Mouse (Mus musculus) heart, postnatal 36 days (tissue): ENCODE data around the gene Nubpl. TPM values are rescaled to one million over a fixed set of nuclear protein-coding genes. Genes with fewer than 3 reads are reported as not detected.
"Not testable (repeated sequence)": the region's sequence is repeated elsewhere in the genome, so short reads cannot be mapped to it uniquely, and the experiment has no call there.

Source experiments
- DNase-seq, 2 experiments: peaks; one replicate each; pipeline ENCODE4 v3.0.0; 2021 to 2022
- intact Hi-C: fragments of 180-260 bp; cut with DNase I; formaldehyde crosslinking; loops from one replicate; pipeline ENCODE4 v1.15.1; 2025
- total RNA-seq, 2 experiments: library from RNA; stranded (reverse); gene quantifications; 2 replicates each; pipeline ENCODE4 v1.2.3; 2021

The Nubpl gene
- total RNA-seq, 2 experiments from 2014 or later, result 8.4 to 9.9 TPM

DNA sequence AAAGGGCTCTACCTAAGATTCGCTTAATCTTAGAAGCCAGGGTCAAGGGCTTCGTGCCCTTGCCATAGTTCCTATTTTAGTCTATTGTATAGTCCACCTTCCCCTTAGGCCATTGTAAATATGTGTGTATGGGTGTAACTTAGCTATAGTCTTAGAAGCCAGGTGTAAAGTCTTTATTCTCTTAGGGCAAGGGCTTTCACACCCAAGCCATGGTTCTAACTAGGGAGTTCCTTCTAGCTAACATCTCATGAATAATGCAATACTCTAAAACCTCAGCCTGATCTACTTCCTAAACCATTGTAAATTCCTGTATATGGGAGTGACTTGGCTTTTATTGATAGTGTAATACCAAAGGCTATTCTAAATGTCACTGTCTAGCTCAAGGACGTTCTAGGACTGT lies 134.4 kb downstream of the Nubpl start:
- intact Hi-C loops, DNase-seq: not testable (repeated sequence)

DNA sequence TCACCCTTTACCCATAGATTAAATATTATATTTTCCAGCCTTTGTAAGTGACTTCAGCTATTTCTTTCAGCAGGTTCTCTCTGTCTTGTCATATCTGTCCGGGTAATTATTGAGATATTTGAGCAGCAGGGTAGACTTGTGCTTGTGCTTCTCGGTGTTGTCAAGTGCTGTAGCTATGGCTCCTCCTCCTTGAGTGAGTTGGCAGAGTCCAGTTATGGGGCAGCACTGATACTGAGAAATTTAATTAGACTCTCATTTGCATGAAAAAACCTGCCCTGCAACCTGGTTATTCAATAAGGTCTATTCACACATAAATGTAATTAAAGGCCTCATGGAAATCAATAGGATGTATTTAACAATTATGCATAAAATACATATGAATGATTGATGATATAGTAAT lies 145.2 kb downstream of the Nubpl start:
- intact Hi-C loops, result no loop called here
- DNase-seq, result no peak

DNA sequence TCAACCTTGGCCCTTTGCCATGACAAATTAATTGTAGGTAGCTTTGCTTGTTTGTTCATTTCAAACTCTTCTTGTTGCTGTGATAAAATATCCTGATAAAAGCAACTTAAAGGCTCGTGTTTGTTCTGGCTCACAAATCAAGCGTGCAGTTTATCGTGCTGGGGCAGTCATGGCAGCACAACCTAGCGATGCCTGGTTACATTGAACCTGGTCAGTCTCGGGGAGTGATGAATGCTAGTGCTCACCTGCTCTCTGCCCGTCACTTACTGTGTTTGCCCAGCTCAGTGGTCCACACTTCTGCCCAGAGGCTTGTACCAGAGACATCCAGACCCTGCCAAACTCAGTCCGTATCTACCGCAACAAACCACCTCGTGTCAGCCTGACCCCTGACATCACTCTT lies 149.9 kb downstream of the Nubpl start:
- DNase-seq, result no peak
- intact Hi-C loops, result no loop called here

DNA sequence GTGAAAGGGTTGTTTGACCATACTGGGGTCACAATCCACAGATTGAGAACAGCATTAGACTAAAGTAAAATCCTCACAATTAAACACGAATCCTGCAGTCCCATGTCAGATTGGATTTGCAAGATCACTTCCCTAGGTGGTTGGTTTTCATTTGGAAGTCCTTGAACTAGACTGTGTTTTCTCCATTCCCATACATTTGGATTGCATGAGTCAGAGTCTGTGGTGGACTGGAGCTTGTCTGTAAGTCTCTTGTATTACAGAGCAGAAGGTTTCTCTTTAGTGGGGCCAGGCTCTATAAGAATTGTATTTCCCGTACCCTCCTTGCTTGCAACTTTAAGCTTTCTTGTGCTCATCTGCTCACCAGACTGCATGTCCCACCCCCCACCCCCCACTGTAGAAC lies 151.0 kb downstream of the Nubpl start:
- DNase-seq, result no peak
- intact Hi-C loops, result no loop called here

DNA sequence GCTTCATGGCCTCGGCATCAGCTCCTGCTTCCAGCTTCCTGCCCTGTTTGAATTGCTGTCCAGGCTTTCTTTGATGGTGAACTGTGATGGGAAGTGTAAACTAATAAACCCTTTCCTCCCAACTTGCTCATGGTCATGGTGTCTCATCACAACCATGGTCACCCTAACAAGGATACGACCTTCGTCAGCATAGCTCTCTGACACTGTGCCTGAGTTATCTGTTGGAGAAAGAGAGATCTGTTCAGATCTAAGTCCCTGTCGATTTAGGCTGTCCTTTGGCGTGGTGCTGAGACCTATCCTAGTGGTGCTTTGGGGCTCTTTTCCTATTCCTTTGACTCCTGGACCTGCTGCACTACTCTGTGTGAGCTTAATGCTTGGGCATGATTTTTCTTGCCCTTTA lies 156.6 kb downstream of the Nubpl start:
- DNase-seq, result no peak
- intact Hi-C loops, result no loop called here

DNA sequence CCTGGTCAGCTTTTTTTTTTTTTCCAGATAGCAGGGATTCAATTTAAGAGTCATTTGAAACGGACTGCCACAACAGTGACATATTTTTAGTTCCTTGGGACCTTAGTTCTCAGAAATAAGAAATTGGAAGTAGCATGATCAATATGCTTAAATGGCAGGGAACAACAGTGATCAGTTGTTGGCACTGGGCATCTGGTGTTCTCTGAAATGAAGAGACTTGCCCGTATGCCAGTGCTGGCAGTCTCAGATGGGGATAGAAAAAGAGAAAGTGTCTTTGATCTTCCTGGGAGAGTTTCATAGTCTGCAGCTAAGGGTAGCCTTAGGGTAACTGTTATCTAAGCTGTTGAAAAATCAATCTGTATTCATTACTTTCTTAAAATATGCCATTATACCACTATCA lies 170.6 kb downstream of the Nubpl start:
- DNase-seq, result no peak
- intact Hi-C loops, result no loop called here

DNA sequence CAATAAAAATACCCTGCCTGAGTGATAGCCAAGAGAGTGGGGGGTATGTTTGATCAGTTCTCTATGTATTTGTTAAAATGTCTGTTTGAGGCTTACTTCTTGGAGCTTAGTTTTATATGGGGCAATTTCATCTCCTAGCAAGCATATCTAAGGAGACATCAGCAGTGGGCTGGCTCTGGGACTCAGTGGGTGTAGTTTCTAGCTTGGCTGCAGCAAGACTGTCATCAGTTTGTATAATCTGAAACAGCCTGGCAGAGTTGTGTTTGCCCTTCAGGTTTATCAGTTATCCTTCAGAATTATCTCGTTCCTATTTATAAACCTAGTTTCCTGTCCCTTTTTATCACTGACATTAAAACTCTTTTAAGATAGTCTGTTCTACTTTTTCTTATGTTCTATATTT lies 175.3 kb downstream of the Nubpl start:
- intact Hi-C loops, result no loop called here
- DNase-seq, result no peak

DNA sequence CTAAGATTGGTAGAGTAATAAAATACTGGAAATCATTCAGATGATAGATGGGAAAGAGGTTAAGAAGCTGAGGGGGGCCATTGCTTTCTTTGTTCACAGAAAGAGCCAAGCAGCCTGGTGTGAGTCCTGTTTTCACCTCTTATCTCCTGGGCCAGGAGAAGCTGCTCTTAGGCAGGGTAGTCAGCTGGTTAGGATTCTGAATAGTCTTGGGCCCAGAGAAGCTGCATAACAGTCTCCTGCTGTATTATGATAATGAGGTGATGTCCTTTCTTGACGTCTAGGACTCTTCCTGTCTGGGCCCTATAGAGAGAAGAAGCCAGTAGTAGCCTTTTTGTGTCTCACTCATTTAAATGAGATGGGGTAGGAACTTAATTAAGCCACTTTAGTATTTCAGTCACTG lies 178.8 kb downstream of the Nubpl start:
- DNase-seq, result no peak
- intact Hi-C loops, result no loop called here

DNA sequence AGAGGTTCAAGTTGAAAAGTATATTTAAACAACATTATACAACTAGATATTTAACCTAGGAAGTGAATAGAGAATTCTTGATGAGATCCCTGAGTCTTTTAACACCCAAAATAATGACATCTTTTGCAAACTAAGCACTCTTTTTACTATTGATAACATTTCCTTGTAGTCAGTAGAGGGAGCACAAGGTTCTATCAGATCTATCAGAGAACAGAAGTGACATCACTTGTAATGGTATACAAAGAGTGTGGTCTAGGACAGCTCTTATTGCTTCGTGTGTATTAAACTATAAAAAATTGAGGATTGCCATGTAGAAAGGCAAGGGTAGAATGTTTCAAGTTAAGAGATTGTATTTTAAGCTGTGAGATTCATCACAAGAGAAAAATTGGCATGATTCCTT lies 183.7 kb downstream of the Nubpl start:
- no peak for DNase-seq
- intact Hi-C loops, result loop anchor here (5.0 to 10.0 kb wide), 2 partner anchors 206 to 324 kb away; no protein-coding TSS in a partner anchor

DNA sequence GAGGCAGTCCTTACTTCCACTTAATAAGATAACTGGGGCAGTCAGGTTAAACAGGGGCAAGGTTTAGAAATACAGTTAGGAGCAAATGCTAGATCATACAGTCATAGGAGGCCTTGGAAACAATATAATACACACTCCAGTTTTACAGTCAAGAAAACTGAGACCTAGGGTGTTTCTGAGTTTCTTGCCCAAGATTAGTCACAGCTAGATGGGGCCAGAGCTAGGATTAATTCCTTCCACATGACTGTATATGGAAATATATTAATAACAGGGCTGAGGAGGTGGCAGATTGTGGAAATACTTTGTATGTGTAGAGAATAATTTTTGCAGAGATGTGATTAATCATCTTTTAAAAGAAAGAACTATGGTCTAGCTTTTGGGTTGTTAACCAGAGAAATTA lies 186.9 kb downstream of the Nubpl start:
- intact Hi-C loops, result loop anchor here (5.0 to 10.0 kb wide), 2 partner anchors 203 to 320 kb away; no protein-coding TSS in a partner anchor
- no peak for DNase-seq

DNA sequence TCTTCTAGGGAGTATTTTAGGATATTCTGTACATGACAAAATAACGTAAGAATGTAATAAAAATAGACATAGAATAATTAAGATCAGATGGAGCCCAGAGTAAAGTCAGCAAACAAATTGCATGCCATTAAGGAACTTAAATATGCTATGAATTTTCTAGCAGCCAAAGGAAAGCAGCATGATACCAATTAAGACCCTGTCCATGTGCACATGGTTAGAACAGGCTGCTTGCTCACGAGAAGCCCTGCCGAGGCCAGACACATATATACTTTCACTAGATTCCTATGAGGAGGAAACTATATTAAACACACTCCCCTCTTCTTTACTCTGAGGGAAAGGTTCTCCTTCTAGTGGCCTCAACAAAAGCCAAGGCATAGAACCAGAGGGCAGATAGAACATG lies 189.3 kb downstream of the Nubpl start:
- DNase-seq, result no peak
- intact Hi-C loops, result loop anchor here (5.0 to 10.0 kb wide), 2 partner anchors 105 to 318 kb away; no protein-coding TSS in a partner anchor

DNA sequence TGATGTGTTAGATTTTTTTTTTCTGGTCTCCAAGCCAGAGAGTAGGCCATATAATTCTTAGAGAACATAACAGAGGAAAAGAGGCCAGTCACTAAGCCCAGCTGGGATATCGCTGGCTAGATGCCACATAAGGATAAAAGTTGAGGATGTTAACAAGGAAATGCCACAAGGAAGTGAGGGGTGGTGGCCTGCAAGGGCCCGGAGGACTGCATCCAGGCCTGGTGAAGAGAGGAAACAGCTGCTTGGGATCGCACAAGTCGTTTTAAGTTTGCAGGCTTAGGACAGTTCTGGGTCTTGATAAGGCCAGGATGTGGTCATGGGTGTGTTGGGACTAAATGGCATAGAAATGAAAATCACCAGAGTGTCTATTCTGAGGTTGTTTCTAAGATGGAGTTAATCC lies 191.0 kb downstream of the Nubpl start:
- intact Hi-C loops, result loop anchor here (5.0 to 10.0 kb wide), 2 partner anchors 104 to 316 kb away; no protein-coding TSS in a partner anchor
- peak; percentile 7 to 9 for DNase-seq

DNA sequence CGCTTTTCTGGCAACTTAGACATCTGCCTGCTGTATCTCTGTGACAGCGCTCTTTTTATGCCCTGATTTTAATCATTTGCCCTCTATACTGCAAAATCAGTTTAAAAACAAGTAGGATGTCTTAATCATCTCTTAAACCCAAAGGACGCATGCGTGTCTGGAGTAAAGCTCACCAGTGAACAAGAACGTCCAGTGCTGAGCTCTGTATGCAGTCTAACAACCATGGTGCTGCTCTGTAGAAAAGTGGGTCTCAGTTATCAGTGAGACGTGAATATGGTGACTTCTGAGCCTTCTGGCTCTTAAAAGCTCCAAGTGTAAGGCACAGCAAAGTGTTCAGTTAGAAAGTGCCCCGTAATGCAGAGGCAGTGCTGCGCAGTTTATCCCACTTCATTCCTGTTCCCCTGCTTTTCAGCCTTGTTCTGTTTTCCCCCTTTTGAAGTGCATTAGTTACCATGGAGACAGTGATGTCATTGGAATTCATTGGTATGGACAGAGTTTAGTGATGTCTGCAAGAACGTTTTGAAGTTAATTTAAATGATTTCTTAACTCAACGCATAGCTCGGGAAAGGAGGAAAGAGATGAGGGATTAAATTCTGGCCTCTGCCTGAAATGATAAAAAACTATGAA lies 191.5 kb downstream of the Nubpl start:
- intact Hi-C loops, result loop anchor here (5.0 to 10.0 kb wide), 2 partner anchors 103 to 316 kb away; no protein-coding TSS in a partner anchor
- DNase-seq, result no peak

DNA sequence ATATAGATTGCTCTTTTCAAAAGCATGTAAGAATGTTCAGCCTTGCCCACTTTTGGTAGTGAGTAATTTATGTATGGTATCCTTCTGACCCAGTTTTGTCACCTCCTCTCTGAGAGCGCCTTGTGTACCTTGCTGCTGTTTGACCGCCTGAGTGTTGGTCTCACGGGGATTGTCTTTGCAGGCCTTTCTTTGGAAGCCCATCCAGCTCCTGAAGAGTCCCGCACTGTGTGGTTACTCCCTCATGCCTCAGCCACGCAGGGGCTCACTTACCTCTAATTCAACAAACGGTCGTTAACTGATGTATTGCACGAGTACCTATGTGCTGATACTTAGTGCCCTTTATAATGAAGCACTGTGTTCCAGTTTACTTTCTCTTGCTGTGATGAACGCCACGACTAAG lies 192.1 kb downstream of the Nubpl start:
- DNase-seq, result no peak
- intact Hi-C loops, result loop anchor here (5.0 to 10.0 kb wide), 2 partner anchors 103 to 315 kb away; no protein-coding TSS in a partner anchor

DNA sequence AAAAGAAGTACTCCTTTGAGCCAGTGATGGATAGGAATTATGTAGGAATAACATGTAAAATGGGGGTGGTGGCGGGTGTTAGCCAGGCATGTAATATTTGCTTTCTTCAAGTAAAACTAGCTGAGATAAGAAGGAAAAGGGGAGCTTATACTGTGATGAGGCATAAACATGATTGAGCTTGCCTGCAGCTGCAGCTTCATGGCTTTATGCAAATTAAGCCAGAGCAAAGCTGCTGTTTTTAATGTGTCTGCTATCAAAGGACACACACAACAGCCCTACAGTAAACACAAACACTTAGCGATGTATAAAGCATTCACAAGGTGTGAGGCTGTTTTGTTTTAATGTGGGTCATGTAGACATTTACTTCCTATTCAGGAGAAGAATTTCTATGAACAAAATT lies 196.4 kb downstream of the Nubpl start:
- intact Hi-C loops, result no loop called here
- no peak for DNase-seq

DNA sequence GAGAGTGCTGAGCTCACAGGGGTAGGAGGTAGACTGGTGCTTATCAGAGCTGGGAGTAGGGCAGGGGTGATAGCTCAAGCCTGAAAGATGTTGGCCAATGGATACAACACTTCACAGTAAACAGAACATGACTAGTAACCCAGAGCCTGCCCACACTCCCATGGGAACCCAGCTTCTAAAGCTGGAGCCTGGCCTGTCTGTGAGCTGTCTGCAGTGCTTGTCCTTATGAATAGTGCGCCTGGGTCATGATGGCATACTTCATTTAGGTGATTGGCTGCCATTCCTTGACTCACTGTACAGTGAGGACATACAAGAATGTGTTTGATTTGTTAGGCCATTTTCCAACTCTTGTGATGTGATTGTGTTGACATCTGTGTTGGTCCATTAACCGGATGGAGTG lies 200.5 kb downstream of the Nubpl start:
- no peak for DNase-seq
- intact Hi-C loops, result no loop called here

DNA sequence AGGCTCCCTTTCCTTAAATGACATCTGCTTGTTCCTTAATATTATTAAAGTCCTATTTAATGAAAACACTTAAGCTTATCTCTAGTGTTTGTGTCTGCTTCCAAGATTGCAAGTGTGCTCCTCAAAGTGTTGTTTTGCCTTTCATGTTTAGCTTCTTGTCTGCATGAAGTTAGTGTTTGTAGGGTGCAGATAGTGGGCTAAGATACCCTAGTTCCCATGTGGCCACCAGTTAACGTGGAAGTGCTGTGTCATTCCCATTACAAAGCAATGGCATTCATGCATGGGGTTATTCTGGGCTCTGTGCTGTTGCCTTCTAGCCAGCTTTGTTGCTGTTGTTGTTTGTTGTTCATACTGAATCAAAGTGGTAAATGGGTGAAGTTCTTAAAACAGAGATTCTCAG lies 201.1 kb downstream of the Nubpl start:
- DNase-seq, result no peak
- intact Hi-C loops, result no loop called here

DNA sequence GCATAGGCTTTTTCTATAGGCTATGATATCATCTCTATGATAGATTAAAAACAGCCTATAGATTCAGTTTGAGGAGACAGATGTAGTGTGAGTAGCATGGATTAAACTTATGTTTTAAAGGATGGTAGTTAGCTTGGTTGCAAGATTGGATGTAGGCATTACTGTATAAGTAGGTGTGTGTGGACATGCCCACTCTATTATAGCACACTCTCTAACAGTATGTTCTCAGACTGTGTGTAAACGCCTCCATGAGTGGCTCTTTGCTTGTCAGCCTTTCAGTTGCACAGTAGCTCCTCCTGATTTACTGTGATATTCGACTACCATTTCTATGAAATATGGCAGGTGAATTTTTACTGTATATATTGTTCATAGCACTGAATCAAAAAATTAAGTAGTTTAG lies 205.4 kb downstream of the Nubpl start:
- intact Hi-C loops, result no loop called here

DNA sequence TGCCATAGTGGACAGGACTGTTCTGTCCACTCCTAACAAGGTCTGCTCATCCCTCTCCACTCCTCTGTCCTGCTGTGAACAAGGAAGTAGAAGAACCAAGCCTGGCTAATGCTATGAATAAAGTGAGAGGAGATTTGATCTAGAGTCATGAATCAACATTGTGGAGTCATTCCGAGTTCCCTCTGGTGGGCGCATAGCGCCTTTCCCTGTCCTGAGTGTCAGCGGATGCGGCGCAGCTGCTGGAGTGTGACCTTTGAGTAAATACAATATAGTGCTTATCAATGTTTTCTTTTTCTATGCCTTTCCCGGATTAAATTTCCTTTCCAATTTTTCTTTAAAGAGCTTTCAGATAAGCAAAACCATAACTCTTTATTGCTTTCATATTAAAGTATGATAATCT lies 208.8 kb downstream of the Nubpl start:
- no peak for DNase-seq
- intact Hi-C loops, result no loop called here

More for the DNA sequence above, 205.4 kb downstream of the Nubpl start:
- DNase-seq, result no peak

DNA sequence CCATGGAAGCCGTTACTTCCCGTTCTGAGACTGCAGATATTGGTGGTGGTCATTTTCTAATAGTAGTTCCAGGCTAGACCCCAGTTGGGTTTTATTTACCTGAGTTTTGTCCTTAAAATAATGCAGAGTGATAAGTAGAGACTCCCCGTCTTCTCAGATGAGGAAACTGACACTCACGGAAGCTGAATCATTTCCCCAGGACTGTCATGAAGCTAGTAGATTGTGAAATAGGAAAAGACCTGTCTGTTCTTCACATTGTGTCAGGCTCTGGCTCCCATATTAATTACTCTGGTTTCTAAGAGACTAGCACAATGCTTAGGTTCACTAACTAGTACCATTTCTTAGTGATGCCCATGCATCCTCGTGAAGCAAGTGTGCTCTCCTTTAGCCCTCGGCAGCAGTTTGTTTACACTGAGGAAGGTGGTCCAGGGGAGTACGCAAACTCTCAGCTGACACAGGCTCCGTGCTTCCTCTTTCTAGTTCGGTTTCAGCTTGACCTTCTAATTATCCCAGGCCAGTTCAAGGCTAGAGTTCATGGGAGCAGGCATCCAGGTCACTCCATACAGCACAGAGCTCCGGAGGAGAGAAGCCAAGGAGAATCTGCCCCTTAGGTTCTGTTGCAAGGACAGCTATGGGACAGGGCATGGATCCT lies 209.9 kb downstream of the Nubpl start:
- no peak for DNase-seq
- intact Hi-C loops, result no loop called here

DNA sequence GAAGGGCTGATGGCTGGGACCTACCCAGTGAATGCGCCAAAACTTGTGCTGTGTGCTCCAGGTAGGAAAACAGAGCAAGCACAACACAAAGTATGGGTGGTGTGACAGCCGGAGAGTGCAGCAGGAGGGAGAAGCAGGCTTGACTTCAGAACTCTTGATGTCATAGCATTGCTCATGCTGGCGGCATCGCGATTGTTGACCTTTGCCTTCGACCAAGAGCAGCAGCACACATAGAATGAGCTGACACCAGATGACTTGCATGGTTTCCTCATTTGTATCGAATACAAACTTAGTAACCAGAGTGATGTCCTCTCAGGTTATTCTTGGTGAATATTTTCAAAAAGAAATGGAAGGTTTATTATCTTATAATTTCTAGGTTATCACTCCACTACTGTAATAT lies 211.1 kb downstream of the Nubpl start:
- no peak for DNase-seq
- intact Hi-C loops, result no loop called here

DNA sequence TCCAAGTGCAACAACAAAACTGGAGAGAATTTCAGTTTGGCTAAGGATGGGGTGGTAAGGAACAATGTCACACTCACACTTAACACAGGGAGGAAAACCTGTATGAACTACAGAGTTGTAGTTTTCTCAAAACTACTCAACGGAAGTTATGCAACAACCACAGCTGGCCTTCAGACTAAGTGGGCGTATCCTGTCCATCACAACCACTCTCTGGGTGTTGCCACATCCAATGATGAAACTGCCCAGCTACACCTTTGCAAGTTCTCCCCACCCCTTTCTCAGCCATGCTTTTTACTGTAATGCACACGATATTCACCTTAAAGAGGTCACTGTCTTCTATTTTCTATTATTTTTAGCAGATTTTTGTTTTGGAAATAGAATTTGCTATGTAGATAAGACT lies 217.3 kb downstream of the Nubpl start:
- intact Hi-C loops, result no loop called here
- no peak for DNase-seq
